Mouse (Mus musculus) kidney, postnatal 0 days (tissue): Measurements from ENCODE around the gene Dnajb8. TPM values are rescaled to one million over a fixed set of nuclear protein-coding genes. Genes with fewer than 3 reads are reported as not detected.

ENCODE experiments used
- ATAC-seq: fragments of 200-750 bp; cut with Nextera tagmentation; replicated peaks from 2 replicates; pipeline ENCODE4 v1.8.0; 2017; ENCODE audit warnings: low read depth, moderate number of reproducible peaks, moderate TSS enrichment, moderate library complexity; ENCODE audit not compliant: low FRiP score
- DNase-seq: peaks from one replicate; pipeline ENCODE4 v3.0.0-alpha.2; 2016; ENCODE audit warnings: low spot score
- H3K27ac ChIP-seq: fragments of 300-500 bp; sonication (generic); 2 replicates; pipeline ENCODE4 v1.5.1; 2014; ENCODE audit warnings: mild to moderate bottlenecking
- H3K27me3 ChIP-seq: fragments of 300-500 bp; sonication (generic); 2 replicates; pipeline ENCODE4 v1.6.1; 2014; ENCODE audit warnings: low read length, mixed read lengths; ENCODE audit not compliant: insufficient read depth
- H3K36me3 ChIP-seq: fragments of 300-500 bp; sonication (generic); 2 replicates; pipeline ENCODE4 v1.6.1; 2014; ENCODE audit warnings: low read length, mixed read lengths; ENCODE audit not compliant: insufficient read depth
- H3K4me1 ChIP-seq: fragments of 300-500 bp; sonication (generic); replicated peaks from 2 replicates; pipeline ENCODE4 v1.6.1; 2014; ENCODE audit warnings: antibody characterized with exemption, low read length, mixed read lengths; ENCODE audit not compliant: insufficient read depth
- H3K4me2 ChIP-seq: fragments of 300-500 bp; sonication (generic); 2 replicates; pipeline ENCODE4 v1.6.1; 2014; ENCODE audit warnings: mild to moderate bottlenecking, low read length, moderate library complexity, mixed read lengths
- H3K4me3 ChIP-seq: fragments of 300-500 bp; sonication (generic); replicated peaks from 2 replicates; pipeline ENCODE4 v1.5.1; 2014; ENCODE audit warnings: low read depth, low read length
- H3K9ac ChIP-seq: fragments of 300-500 bp; sonication (generic); 2 replicates; pipeline ENCODE4 v1.6.1; 2014; ENCODE audit warnings: low read depth, low read length
- H3K9me3 ChIP-seq: fragments of 300-500 bp; sonication (generic); replicated peaks from 2 replicates; pipeline ENCODE4 v1.6.1; 2016; ENCODE audit warnings: low read length, inconsistent platforms, mixed read lengths
- CTCF ChIP-seq: IDR thresholded peaks from 2 replicates; pipeline ENCODE4 v1.5.1; 2016; ENCODE audit warnings: antibody characterized with exemption, low read depth, mild to moderate bottlenecking, moderate library complexity
- WGBS: fragments of 180-500 bp; shearing (Covaris S2); extraction: QIAGEN DNeasy Blood & Tissue Kit; methylation state at CpG from one replicate; pipeline ENCODE4 v1.1.7; 2014; 5-methylcytosine and 5-hydroxymethylcytosine counted together
- polyA plus RNA-seq: library from polyadenylated mRNA; unstranded; fragments of >200 nt; fragmentation: Nextera tagmentation; extraction: Ambion mirVana; gene quantifications from 2 replicates; pipeline ENCODE4 v1.2.1, GENCODE M21; 2015

Dnajb8 gene
- polyA plus RNA-seq, 1 experiment from 2014 or later, result not detected

DNA sequence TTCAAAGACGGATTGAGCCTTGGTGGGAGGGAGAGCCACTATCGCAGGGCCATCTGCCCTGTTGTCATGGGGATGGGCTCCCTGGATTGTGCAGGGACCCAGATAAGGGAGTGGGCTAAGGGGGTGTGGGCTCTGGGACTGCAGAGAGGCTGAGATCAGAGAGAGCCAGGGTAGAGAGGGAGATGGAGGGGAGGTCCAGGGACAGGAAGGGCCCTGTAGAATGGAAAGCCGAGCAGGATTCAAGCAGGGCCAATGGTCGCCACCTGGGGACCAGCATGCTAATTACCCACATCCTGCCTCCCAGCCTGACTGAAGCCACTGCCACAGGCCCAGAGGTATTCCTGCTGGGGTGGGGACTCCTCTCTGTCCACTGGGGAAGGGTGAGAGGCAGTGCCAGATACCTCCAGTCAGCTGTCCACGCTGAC, 4.5 kb downstream of the Dnajb8 start:
- 0 out of 2 replicates have a peak, but pooled peaks have one; percentile 17 for TF ChIP-seq CTCF
- H3K36me3 ChIP-seq, result no peaks in the 10 kb centered on the region
- WGBS, result 19% methylated on average over 5 of the region's 5 CpGs
- H3K4me1 ChIP-seq, result no peaks in the 10 kb centered on the region
- no peaks in the 10 kb centered on the region for H3K27me3 ChIP-seq
- no peak overlapping the region for H3K9ac ChIP-seq
- no peak overlapping the region for H3K4me3 ChIP-seq
- no peaks in the 10 kb centered on the region for H3K9me3 ChIP-seq
- no peak overlapping the region for H3K27ac ChIP-seq
- H3K4me2 ChIP-seq, result no peak overlapping the region
- ATAC-seq (0 out of 2 replicates have a peak, but pooled peaks have one; percentile 10), DNase-seq (no peak)

- Histone ChIP-seq H3K4me2 (no peak overlapping the region), H3K9me3 (no peaks in the 10 kb centered on the region), H3K4me1 (no peaks in the 10 kb centered on the region), H3K9ac (no peak overlapping the region), H3K27ac (no peak overlapping the region), H3K27me3 (no peaks in the 10 kb centered on the region), H3K4me3 (no peak overlapping the region), H3K36me3 (no peaks in the 10 kb centered on the region)
- WGBS, result 52% methylated on average over 7 of the region's 7 CpGs
- no peak for TF ChIP-seq CTCF
- ATAC-seq, result no peak
- DNase-seq, result no peak
These were observed 5.5 kb downstream of the Dnajb8 start for GRCm38 (mm10) chr6:88227537-88227936.

GRCm38 (mm10) chr6:88229221-88229620, 7.2 kb downstream of the Dnajb8 start:
- no peak overlapping the region for H3K9ac ChIP-seq
- no peak overlapping the region for H3K27ac ChIP-seq
- WGBS, result 67% methylated on average over 12 of the region's 12 CpGs
- H3K9me3 ChIP-seq, result no peaks in the 10 kb centered on the region
- no peak overlapping the region for H3K4me2 ChIP-seq
- H3K27me3 ChIP-seq, result no peaks in the 10 kb centered on the region
- ATAC-seq, result 0 out of 2 replicates have a peak, but pooled peaks have one; percentile 27
- DNase-seq, result no peak
- H3K36me3 ChIP-seq, result no peaks in the 10 kb centered on the region
- TF ChIP-seq CTCF, result no peak
- no peak overlapping the region for H3K4me3 ChIP-seq
- no peaks in the 10 kb centered on the region for H3K4me1 ChIP-seq

GRCm38 (mm10) chr6:88231821-88232220, 9.8 kb downstream of the Dnajb8 start:
- TF ChIP-seq CTCF, result no peak
- 57% methylated on average over 7 of the region's 7 CpGs for WGBS
- Histone ChIP-seq H3K4me1 (0 out of 2 replicates have a peak, but pooled peaks cover 5% of the 10 kb centered on the region), H3K27me3 (no peaks in the 10 kb centered on the region), H3K4me3 (no peak overlapping the region), H3K4me2 (no peak overlapping the region), H3K36me3 (no peaks in the 10 kb centered on the region), H3K9me3 (no peaks in the 10 kb centered on the region), H3K9ac (no peak overlapping the region), H3K27ac (no peak overlapping the region)
- no peak for DNase-seq
- ATAC-seq, result 0 out of 2 replicates have a peak, but pooled peaks have one; percentile 15

- WGBS, result 41% methylated on average over 6 of the region's 6 CpGs
- Histone ChIP-seq H3K9me3 (no peaks in the 10 kb centered on the region), H3K4me2 (no peak overlapping the region), H3K4me3 (no peak overlapping the region), H3K9ac (no peak overlapping the region), H3K27me3 (no peaks in the 10 kb centered on the region), H3K27ac (no peak overlapping the region), H3K36me3 (no peaks in the 10 kb centered on the region), H3K4me1 (0 out of 2 replicates have a peak, but pooled peaks cover 5% of the 10 kb centered on the region)
- TF ChIP-seq CTCF, result no peak
- ATAC-seq, result no peak
- DNase-seq, result no peak
These were observed 10.2 kb downstream of the Dnajb8 start for GRCm38 (mm10) chr6:88232221-88232620.

GRCm38 (mm10) chr6:88233996-88234395, 11.9 kb downstream of the Dnajb8 start:
- H3K27ac ChIP-seq, result peak overlapping the region; percentile 52
- H3K9ac ChIP-seq, result no peak overlapping the region
- H3K4me2 ChIP-seq, result no peak overlapping the region
- no peaks in the 10 kb centered on the region for H3K9me3 ChIP-seq
- TF ChIP-seq CTCF, result no peak
- H3K27me3 ChIP-seq, result no peaks in the 10 kb centered on the region
- ATAC-seq (peak; percentile 72; the same call in 1 of the 2 replicates), DNase-seq (no peak)
- WGBS, result 64% methylated on average over 8 of the region's 8 CpGs
- no peaks in the 10 kb centered on the region for H3K36me3 ChIP-seq
- 0 out of 2 replicates have a peak, but pooled peaks cover 5% of the 10 kb centered on the region for H3K4me1 ChIP-seq
- H3K4me3 ChIP-seq, result no peak overlapping the region

- no peaks in the 10 kb centered on the region for H3K27me3 ChIP-seq
These were observed 13.4 kb downstream of the Dnajb8 start for GRCm38 (mm10) chr6:88235461-88235860.

More at GRCm38 (mm10) chr6:88235461-88235860, 13.4 kb downstream of the Dnajb8 start:
- H3K4me2 ChIP-seq, result no peak overlapping the region
- no peaks in the 10 kb centered on the region for H3K9me3 ChIP-seq
- H3K4me3 ChIP-seq, result no peak overlapping the region
- 35% methylated on average over 8 of the region's 8 CpGs for WGBS
- no peak for TF ChIP-seq CTCF
- no peaks in the 10 kb centered on the region for H3K36me3 ChIP-seq
- H3K4me1 ChIP-seq, result 0 out of 2 replicates have a peak, but pooled peaks cover 5% of the 10 kb centered on the region
- no peak overlapping the region for H3K9ac ChIP-seq
- ATAC-seq (no peak), DNase-seq (no peak)
- no peak overlapping the region for H3K27ac ChIP-seq
